Mouse (Mus musculus) megakaryocyte, embryonic 14.5 days (primary cell): ENCODE measurements around the gene Actbl2.

ENCODE experiments used
- FLI1 ChIP-seq: IDR thresholded peaks from 2 replicates; pipeline ENCODE4 v1.6.1; 2012; ENCODE audit warnings: low read length, inconsistent platforms, mixed read lengths
- GATA1 ChIP-seq: IDR thresholded peaks from 3 replicates; pipeline ENCODE4 v1.6.1; 2012; ENCODE audit warnings: mixed read lengths, low read length, inconsistent platforms, borderline replicate concordance

- TF ChIP-seq GATA1 (no peak), FLI1 (no peak)
Observed at GRCm38 (mm10) chr13:111294965-111295494, 40.2 kb downstream of the Actbl2 start.
